Mouse (Mus musculus) bone marrow, adult 2 months (tissue): ENCODE data around the gene Clpx.

Source experiments
- CTCF ChIP-seq: fragments of 200-500 bp; IDR thresholded peaks from 2 replicates; pipeline ENCODE4 v1.5.1; 2011; ENCODE audit warnings: low read length, control low read depth; ENCODE audit not compliant: control insufficient read depth, insufficient read depth
- POLR2A ChIP-seq: fragments of 200-500 bp; IDR thresholded peaks from 2 replicates; pipeline ENCODE4 v1.6.1; 2011; ENCODE audit warnings: low read depth, mild to moderate bottlenecking, control low read depth, low read length, borderline replicate concordance; ENCODE audit not compliant: control insufficient read depth

- TF ChIP-seq CTCF (no peak), POLR2A (no peak)
Measured at GRCm38 (mm10) chr9:65298761-65299160, 4.7 kb downstream of the Clpx start.
